Mouse (Mus musculus) myocyte (in vitro differentiated cells): Measurements from ENCODE around the gene Ddr2.

ENCODE experiments used
- POLR2A ChIP-seq: IDR thresholded peaks from one replicate; pipeline ENCODE4 v1.6.1; 2011; ENCODE audit warnings: low read depth, mild to moderate bottlenecking, control low read depth, moderate library complexity; ENCODE audit not compliant: insufficient read length
- TCF3 ChIP-seq: IDR thresholded peaks from one replicate; pipeline ENCODE4 v1.6.1; 2011; ENCODE audit warnings: low read depth, control low read depth; ENCODE audit not compliant: insufficient read length
- USF1 ChIP-seq: IDR thresholded peaks from one replicate; pipeline ENCODE4 v1.6.1; 2011; ENCODE audit warnings: low read depth, mild to moderate bottlenecking, control low read depth, moderate library complexity

- no peak for TF ChIP-seq TCF3
- no peak for TF ChIP-seq POLR2A
- no peak for TF ChIP-seq USF1
Observed at GRCm38 (mm10) chr1:170109776-170110515, 616 bp downstream of the Ddr2 start.
